Mouse (Mus musculus): Measurements from ENCODE around the gene Snx9.

Gene Snx9

GRCm38 (mm10) chr17:5886181-5886810 lies 45.2 kb downstream of the Snx9 start:
- no peak for DNase-seq (ENCODE audit: low spot score)

- DNase-seq (ENCODE audit: low spot score), result no peak
Measured at GRCm38 (mm10) chr17:5886943-5887800, 46.0 kb downstream of the Snx9 start.

GRCm38 (mm10) chr17:5890429-5890828 lies 49.3 kb downstream of the Snx9 start:
- DNase-seq (ENCODE audit: low spot score), result peak; percentile 70

GRCm38 (mm10) chr17:5891933-5892683 lies 51.0 kb downstream of the Snx9 start:
- no peak for DNase-seq (ENCODE audit: low spot score)

- no peak for DNase-seq (ENCODE audit: low spot score)
Measured at GRCm38 (mm10) chr17:5893092-5893491, 52.0 kb downstream of the Snx9 start.

GRCm38 (mm10) chr17:5893574-5894148 lies 52.5 kb downstream of the Snx9 start:
- DNase-seq (ENCODE audit: low spot score), result no peak

- no peak for DNase-seq (ENCODE audit: low spot score)
Measured at GRCm38 (mm10) chr17:5896066-5896465, 54.9 kb downstream of the Snx9 start.

- DNase-seq (ENCODE audit: low spot score), result no peak
Measured at GRCm38 (mm10) chr17:5896607-5897006, 55.5 kb downstream of the Snx9 start.

GRCm38 (mm10) chr17:5897326-5898200 lies 56.4 kb downstream of the Snx9 start:
- no peak for DNase-seq (ENCODE audit: low spot score)

- DNase-seq (ENCODE audit: low spot score), result no peak
Measured at GRCm38 (mm10) chr17:5899251-5899650, 58.1 kb downstream of the Snx9 start.

GRCm38 (mm10) chr17:5901381-5901780 lies 60.3 kb downstream of the Snx9 start:
- no peak for DNase-seq (ENCODE audit: low spot score)

GRCm38 (mm10) chr17:5903630-5904301 lies 62.6 kb downstream of the Snx9 start:
- DNase-seq (ENCODE audit: low spot score), result no peak

GRCm38 (mm10) chr17:5909681-5910080 lies 68.6 kb downstream of the Snx9 start:
- DNase-seq (ENCODE audit: low spot score), result peak; percentile 23

GRCm38 (mm10) chr17:5911591-5911990 lies 70.5 kb downstream of the Snx9 start:
- no peak for DNase-seq (ENCODE audit: low spot score)

- no peak for DNase-seq (ENCODE audit: low spot score)
Measured at GRCm38 (mm10) chr17:5912797-5913196, 71.7 kb downstream of the Snx9 start.

- DNase-seq (ENCODE audit: low spot score), result no peak
Measured at GRCm38 (mm10) chr17:5914217-5914616, 73.1 kb downstream of the Snx9 start.

- no peak for DNase-seq (ENCODE audit: low spot score)
Measured at GRCm38 (mm10) chr17:5921954-5922353, 80.8 kb downstream of the Snx9 start.

- no peak for DNase-seq (ENCODE audit: low spot score)
Measured at GRCm38 (mm10) chr17:5923281-5923680, 82.2 kb downstream of the Snx9 start.

- no peak for DNase-seq (ENCODE audit: low spot score)
Measured at GRCm38 (mm10) chr17:5924238-5924637, 83.1 kb downstream of the Snx9 start.

- no peak for DNase-seq (ENCODE audit: low spot score)
Measured at GRCm38 (mm10) chr17:5926710-5927109, 85.6 kb downstream of the Snx9 start.

- DNase-seq (ENCODE audit: low spot score), result no peak
Measured at GRCm38 (mm10) chr17:5929031-5929430, 87.9 kb downstream of the Snx9 start.

Data from testis, postnatal 14 days (tissue).